Mouse (Mus musculus) embryonic facial prominence, embryonic 15.5 days (tissue): ENCODE measurements at regions not wholly inside any gene's neighbourhood (a gene's known extent, or its start where the extent isn't known, plus 50 kb on each side); places are given as distances from the start of the nearest gene placed in this dataset.

Experiments used
- ATAC-seq: fragments of 200-750 bp; cut with Nextera tagmentation; 2 replicates; pipeline ENCODE4 v1.8.0; 2017; ENCODE audit warnings: low read depth, moderate TSS enrichment; ENCODE audit not compliant: insufficient number of reproducible peaks, low FRiP score, low TSS enrichment
- H3K27ac ChIP-seq: fragments of 300-500 bp; sonication (generic); replicated peaks from 2 replicates; pipeline ENCODE4 v1.5.1; 2015; ENCODE audit warnings: mild to moderate bottlenecking, inconsistent platforms
- H3K27me3 ChIP-seq: fragments of 300-500 bp; sonication (generic); 2 replicates; pipeline ENCODE4 v1.6.1; 2015; ENCODE audit warnings: inconsistent platforms
- H3K36me3 ChIP-seq: fragments of 300-500 bp; sonication (generic); 2 replicates; pipeline ENCODE4 v1.6.1; 2015; ENCODE audit warnings: mild to moderate bottlenecking, inconsistent platforms
- H3K4me1 ChIP-seq: fragments of 300-500 bp; sonication (generic); 2 replicates; pipeline ENCODE4 v1.6.1; 2015; ENCODE audit warnings: inconsistent platforms
- H3K4me2 ChIP-seq: fragments of 300-500 bp; sonication (generic); replicated peaks from 2 replicates; pipeline ENCODE4 v1.6.1; 2015; ENCODE audit warnings: mild to moderate bottlenecking, inconsistent platforms
- H3K4me3 ChIP-seq: fragments of 300-500 bp; sonication (generic); replicated peaks from 2 replicates; pipeline ENCODE4 v1.5.1; 2015; ENCODE audit warnings: mild to moderate bottlenecking, inconsistent platforms
- H3K9ac ChIP-seq: fragments of 300-500 bp; sonication (generic); 2 replicates; pipeline ENCODE4 v1.6.1; 2015; ENCODE audit warnings: inconsistent platforms
- H3K9me3 ChIP-seq: fragments of 300-500 bp; sonication (generic); replicated peaks from 2 replicates; pipeline ENCODE4 v1.6.1; 2016; ENCODE audit warnings: inconsistent platforms
- WGBS: fragments of 180-500 bp; shearing (Covaris S2); methylation state at CpG from one replicate; pipeline ENCODE4 v1.1.7; 2015; 5-methylcytosine and 5-hydroxymethylcytosine counted together

- WGBS = 59% methylated on average over 3 of the region's 3 CpGs
- Histone ChIP-seq H3K36me3 (no peaks in the 10 kb centered on the region), H3K9me3 (no peaks in the 10 kb centered on the region), H3K4me1 (no peaks in the 10 kb centered on the region), H3K4me3 (no peak overlapping the region), H3K9ac (no peak overlapping the region), H3K27ac (no peak overlapping the region), H3K27me3 (no peaks in the 10 kb centered on the region), H3K4me2 (no peak overlapping the region)
- ATAC-seq = no peak
Measured at GRCm38 (mm10) chr5:39159651-39160050, 283.0 kb upstream of the Clnk start.

GRCm38 (mm10) chr5:39155763-39156162, 279.2 kb upstream of the Clnk start:
- no peak for ATAC-seq
- no peaks in the 10 kb centered on the region for H3K27me3 ChIP-seq
- H3K36me3 ChIP-seq = no peaks in the 10 kb centered on the region
- no peaks in the 10 kb centered on the region for H3K4me1 ChIP-seq
- H3K9ac ChIP-seq = no peak overlapping the region
- H3K27ac ChIP-seq = no peak overlapping the region
- 80% methylated on average over 1 of the region's 1 CpGs for WGBS
- no peaks in the 10 kb centered on the region for H3K9me3 ChIP-seq
- no peak overlapping the region for H3K4me2 ChIP-seq
- H3K4me3 ChIP-seq = no peak overlapping the region

GRCm38 (mm10) chr5:39153291-39153794, 276.7 kb upstream of the Clnk start:
- no peak overlapping the region for H3K27ac ChIP-seq
- H3K9me3 ChIP-seq = no peaks in the 10 kb centered on the region
- no peaks in the 10 kb centered on the region for H3K27me3 ChIP-seq
- no peak overlapping the region for H3K4me2 ChIP-seq
- no peak for ATAC-seq
- H3K4me3 ChIP-seq = no peak overlapping the region
- no peaks in the 10 kb centered on the region for H3K36me3 ChIP-seq
- H3K9ac ChIP-seq = no peak overlapping the region
- no peaks in the 10 kb centered on the region for H3K4me1 ChIP-seq

- H3K4me2 ChIP-seq = no peak overlapping the region
- H3K27me3 ChIP-seq = no peaks in the 10 kb centered on the region
- no peaks in the 10 kb centered on the region for H3K9me3 ChIP-seq
- H3K36me3 ChIP-seq = no peaks in the 10 kb centered on the region
- H3K4me1 ChIP-seq = no peaks in the 10 kb centered on the region
- WGBS = 82% methylated on average over 4 of the region's 4 CpGs
- no peak overlapping the region for H3K9ac ChIP-seq
- H3K4me3 ChIP-seq = no peak overlapping the region
- no peak for ATAC-seq
- no peak overlapping the region for H3K27ac ChIP-seq
Measured at GRCm38 (mm10) chr5:39151917-39152316, 275.3 kb upstream of the Clnk start.

GRCm38 (mm10) chr5:39150891-39151290, 274.3 kb upstream of the Clnk start:
- 66% methylated on average over 4 of the region's 4 CpGs for WGBS
- no peaks in the 10 kb centered on the region for H3K9me3 ChIP-seq
- ATAC-seq = no peak
- no peaks in the 10 kb centered on the region for H3K27me3 ChIP-seq
- H3K27ac ChIP-seq = no peak overlapping the region
- no peaks in the 10 kb centered on the region for H3K4me1 ChIP-seq
- no peaks in the 10 kb centered on the region for H3K36me3 ChIP-seq
- H3K4me3 ChIP-seq = no peak overlapping the region
- no peak overlapping the region for H3K4me2 ChIP-seq
- no peak overlapping the region for H3K9ac ChIP-seq

- ATAC-seq = peak; percentile 82
- Histone ChIP-seq H3K9ac (no peak overlapping the region), H3K27ac (no peak overlapping the region), H3K27me3 (no peaks in the 10 kb centered on the region), H3K4me2 (no peak overlapping the region), H3K4me3 (no peak overlapping the region), H3K9me3 (no peaks in the 10 kb centered on the region), H3K4me1 (peaks cover 7% of the 10 kb centered on the region; the same call in 1 of the 2 replicates), H3K36me3 (no peaks in the 10 kb centered on the region)
- 17% methylated on average over 2 of the region's 2 CpGs for WGBS
Measured at GRCm38 (mm10) chr5:39145658-39146057, 269.0 kb upstream of the Clnk start.

GRCm38 (mm10) chr5:39144225-39144624, 267.6 kb upstream of the Clnk start:
- H3K9ac ChIP-seq = no peak overlapping the region
- ATAC-seq = no peak
- H3K27me3 ChIP-seq = no peaks in the 10 kb centered on the region
- no peak overlapping the region for H3K27ac ChIP-seq
- 78% methylated on average over 10 of the region's 10 CpGs for WGBS
- H3K4me3 ChIP-seq = no peak overlapping the region
- peaks cover 7% of the 10 kb centered on the region; the same call in 1 of the 2 replicates for H3K4me1 ChIP-seq
- H3K36me3 ChIP-seq = no peaks in the 10 kb centered on the region
- no peak overlapping the region for H3K4me2 ChIP-seq
- H3K9me3 ChIP-seq = no peaks in the 10 kb centered on the region

- no peak overlapping the region for H3K27ac ChIP-seq
- WGBS = 27% methylated on average over 4 of the region's 4 CpGs
- H3K36me3 ChIP-seq = no peaks in the 10 kb centered on the region
- H3K27me3 ChIP-seq = no peaks in the 10 kb centered on the region
- no peak overlapping the region for H3K4me3 ChIP-seq
- H3K4me1 ChIP-seq = peaks cover 7% of the 10 kb centered on the region; the same call in 1 of the 2 replicates
- H3K9ac ChIP-seq = no peak overlapping the region
- H3K9me3 ChIP-seq = no peaks in the 10 kb centered on the region
- no peak overlapping the region for H3K4me2 ChIP-seq
- ATAC-seq = no peak
Measured at GRCm38 (mm10) chr5:39143648-39144047, 267.0 kb upstream of the Clnk start.

GRCm38 (mm10) chr5:39138375-39138774, 261.8 kb upstream of the Clnk start:
- Histone ChIP-seq H3K27me3 (no peaks in the 10 kb centered on the region), H3K36me3 (no peaks in the 10 kb centered on the region), H3K4me3 (no peak overlapping the region), H3K4me2 (no peak overlapping the region), H3K27ac (no peak overlapping the region), H3K9ac (no peak overlapping the region), H3K4me1 (no peaks in the 10 kb centered on the region), H3K9me3 (no peaks in the 10 kb centered on the region)
- ATAC-seq = no peak
- WGBS = 82% methylated on average over 3 of the region's 3 CpGs

- no peaks in the 10 kb centered on the region for H3K36me3 ChIP-seq
- no peak for ATAC-seq
- H3K4me2 ChIP-seq = no peak overlapping the region
- H3K9me3 ChIP-seq = no peaks in the 10 kb centered on the region
- H3K4me3 ChIP-seq = no peak overlapping the region
- no peak overlapping the region for H3K27ac ChIP-seq
- no peaks in the 10 kb centered on the region for H3K27me3 ChIP-seq
- peaks cover 9% of the 10 kb centered on the region; the same call in 1 of the 2 replicates for H3K4me1 ChIP-seq
- no peak overlapping the region for H3K9ac ChIP-seq
Measured at GRCm38 (mm10) chr5:39128931-39129330, 252.3 kb upstream of the Clnk start.

GRCm38 (mm10) chr5:39126833-39127232, 250.2 kb upstream of the Clnk start:
- Histone ChIP-seq H3K27me3 (no peaks in the 10 kb centered on the region), H3K27ac (no peak overlapping the region; the same call in 1 of the 2 replicates), H3K9ac (no peak overlapping the region), H3K9me3 (no peaks in the 10 kb centered on the region), H3K4me3 (no peak overlapping the region), H3K4me2 (no peak overlapping the region), H3K36me3 (no peaks in the 10 kb centered on the region), H3K4me1 (peaks cover 9% of the 10 kb centered on the region; the same call in 1 of the 2 replicates)
- WGBS = 68% methylated on average over 4 of the region's 4 CpGs
- no peak for ATAC-seq

- Histone ChIP-seq H3K36me3 (no peaks in the 10 kb centered on the region), H3K9ac (no peak overlapping the region), H3K4me1 (peaks cover 9% of the 10 kb centered on the region; the same call in 1 of the 2 replicates), H3K4me3 (no peak overlapping the region), H3K9me3 (no peaks in the 10 kb centered on the region), H3K27ac (peak overlapping the region; percentile 55; the same call in 1 of the 2 replicates), H3K4me2 (no peak overlapping the region), H3K27me3 (no peaks in the 10 kb centered on the region)
- peak; percentile 76; the same call in 1 of the 2 replicates for ATAC-seq
- 31% methylated on average over 2 of the region's 2 CpGs for WGBS
Measured at GRCm38 (mm10) chr5:39126270-39126691, 249.7 kb upstream of the Clnk start.
